ENCODE assay signal across 21 mouse cellular contexts in genomic region chr1:166283451-166283850, GRCm38 (mm10). TPM values are rescaled to one million over a fixed set of nuclear protein-coding genes. Genes with fewer than 3 reads are reported as not detected.
DNase-seq lines count a peak whose midpoint lies in the region; ATAC-seq lines count a peak whose summit lies in the region.
"Had no signal": no experiment of that assay in that cellular context is flagged by ENCODE, and none has a peak within 500 bp of the region (broad histone marks: within the 10 kb centered on the region; RNA-seq: fewer than 3 reads in every experiment).

No protein-coding gene starts in this region.

- H3K4me1 ChIP-seq in forebrain, embryonic 11.5 days (replicated peaks; ENCODE audit: control insufficient read depth, insufficient read depth, low read length) = peaks cover 47% of the 10 kb centered on the region
- H3K4me1 ChIP-seq in hindbrain, embryonic 13.5 days (replicated peaks) = peaks cover 81% of the 10 kb centered on the region
- H3K4me1 ChIP-seq in midbrain, embryonic 15.5 days = peaks cover 77% of the 10 kb centered on the region
- H3K4me1 ChIP-seq: liver, embryonic 13.5 days had no signal

- 46% methylated on average over 6 of the region's 6 CpGs for WGBS in forebrain, embryonic 11.5 days
- 45% methylated on average over 6 of the region's 6 CpGs for WGBS in hindbrain, embryonic 13.5 days
- 32% methylated on average over 6 of the region's 6 CpGs for WGBS in midbrain, embryonic 15.5 days

- DNase-seq in heart, adult 11 months = peak; percentile 31
- DNase-seq in heart, adult 8-10 months (ENCODE audit: low spot score) = no peak
- DNase-seq in forebrain, embryonic 11.5 days (ENCODE audit: low spot score) = no peak
- DNase-seq in urinary bladder, adult 18-20 months (ENCODE audit: low spot score in 2 of 2) = no peak
- no peak for DNase-seq in urinary bladder, postnatal 4 days (ENCODE audit: low spot score in 2 of 2)
- no peak for DNase-seq in ovary, adult 18-20 months (ENCODE audit: low spot score)
- DNase-seq: gastrocnemius, postnatal 36 days; kidney, adult 2 months; kidney, postnatal 36 days; layer of hippocampus, postnatal 36 days; liver, embryonic 13.5 days; thymus, postnatal 25 days had no signal

- peak overlapping the region; percentile 37; the same call in 1 of the 2 replicates for H3K4me2 ChIP-seq in forebrain, embryonic 11.5 days (ENCODE audit: low read depth, low read length, severe bottlenecking)
- H3K4me2 ChIP-seq in hindbrain, embryonic 13.5 days = no peak overlapping the region; the same call in 1 of the 2 replicates
- no peak overlapping the region for H3K4me2 ChIP-seq in midbrain, embryonic 15.5 days

- no peak overlapping the region for H3K4me3 ChIP-seq in forebrain, embryonic 11.5 days (ENCODE audit: low read depth, low read length)
- no peak overlapping the region for H3K4me3 ChIP-seq in hindbrain, embryonic 13.5 days
- no peak overlapping the region for H3K4me3 ChIP-seq in midbrain, embryonic 15.5 days
- H3K4me3 ChIP-seq: liver, embryonic 13.5 days had no signal

- peak overlapping the region; percentile 39; the same call in 1 of the 2 replicates for H3K9ac ChIP-seq in forebrain, embryonic 11.5 days (ENCODE audit: low read length)
- H3K9ac ChIP-seq in hindbrain, embryonic 13.5 days = no peak overlapping the region
- H3K9ac ChIP-seq in midbrain, embryonic 15.5 days = no peak overlapping the region
- H3K9ac ChIP-seq: embryonic facial prominence, embryonic 15.5 days; liver, embryonic 13.5 days had no signal

- no peak for ATAC-seq in forebrain, embryonic 11.5 days (replicated peaks; ENCODE audit: low FRiP score)
- no peak for ATAC-seq in hindbrain, embryonic 13.5 days (ENCODE audit: low FRiP score)
- ATAC-seq in midbrain, embryonic 15.5 days (replicated peaks) = no peak

- H3K27me3 ChIP-seq in forebrain, embryonic 11.5 days (ENCODE audit: control insufficient read depth, insufficient read depth, low read length) = no peaks in the 10 kb centered on the region
- H3K27me3 ChIP-seq in hindbrain, embryonic 13.5 days = no peaks in the 10 kb centered on the region
- no peaks in the 10 kb centered on the region for H3K27me3 ChIP-seq in midbrain, embryonic 15.5 days (replicated peaks)
- H3K27me3 ChIP-seq: embryonic facial prominence, embryonic 15.5 days had no signal

- peak overlapping the region; percentile 97 for H3K27ac ChIP-seq in forebrain, embryonic 11.5 days (ENCODE audit: low read depth, low read length)
- peak overlapping the region; percentile 68 for H3K27ac ChIP-seq in hindbrain, embryonic 13.5 days
- peak overlapping the region; percentile 60; the same call in 1 of the 2 replicates for H3K27ac ChIP-seq in midbrain, embryonic 15.5 days
- H3K27ac ChIP-seq: embryonic facial prominence, embryonic 15.5 days; liver, embryonic 13.5 days had no signal

- no peaks in the 10 kb centered on the region for H3K9me3 ChIP-seq in forebrain, embryonic 11.5 days (ENCODE audit: control insufficient read depth, low read length)
- no peaks in the 10 kb centered on the region for H3K9me3 ChIP-seq in hindbrain, embryonic 13.5 days
- no peaks in the 10 kb centered on the region for H3K9me3 ChIP-seq in midbrain, embryonic 15.5 days
- H3K9me3 ChIP-seq: embryonic facial prominence, embryonic 15.5 days; liver, embryonic 13.5 days had no signal

- H3K36me3 ChIP-seq in forebrain, embryonic 11.5 days (ENCODE audit: control insufficient read depth, insufficient read depth, low read length) = no peaks in the 10 kb centered on the region
- no peaks in the 10 kb centered on the region for H3K36me3 ChIP-seq in hindbrain, embryonic 13.5 days
- H3K36me3 ChIP-seq in midbrain, embryonic 15.5 days (replicated peaks) = no peaks in the 10 kb centered on the region
- H3K36me3 ChIP-seq: embryonic facial prominence, embryonic 15.5 days; liver, embryonic 13.5 days had no signal

RNA-seq across cellular contexts. Expression of gene Ildr2, which starts 29.5 kb away (rescaled TPM):
- total RNA-seq in heart, adult 8-10 months (2022) = 1 to 10 TPM; 2.7 to 3.2 (median 2.9) TPM
- polyA plus RNA-seq in forebrain, embryonic 11.5 days (2014; fragmentation: Nextera tagmentation; extraction: Ambion mirVana) = 10.8 and 10.9 TPM in 2 replicates
- polyA plus RNA-seq in hindbrain, embryonic 13.5 days (2015; fragmentation: Nextera tagmentation; extraction: Ambion mirVana) = 3.5 and 3.6 TPM in 2 replicates
- 6.1 and 6.2 TPM in 2 replicates for polyA plus RNA-seq in midbrain, embryonic 15.5 days (2015; fragmentation: Nextera tagmentation; extraction: Ambion mirVana)
- total RNA-seq: hematopoietic stem cell, adult 5-6 weeks; megakaryocyte, adult 5-6 weeks had no signal

RNA-seq across cellular contexts. Expression of gene Mael, which starts 44.9 kb away (rescaled TPM):
- total RNA-seq in heart, adult 8-10 months (2022) = not detected
- polyA plus RNA-seq in forebrain, embryonic 11.5 days (2014; fragmentation: Nextera tagmentation; extraction: Ambion mirVana) = not detected in 2 replicates
- not detected in 2 replicates for polyA plus RNA-seq in hindbrain, embryonic 13.5 days (2015; fragmentation: Nextera tagmentation; extraction: Ambion mirVana)
- polyA plus RNA-seq in midbrain, embryonic 15.5 days (2015; fragmentation: Nextera tagmentation; extraction: Ambion mirVana) = 0.14 TPM in 1 of 2 replicates, not detected in the other
- total RNA-seq: gastrocnemius, postnatal 36 days; hematopoietic stem cell, adult 5-6 weeks; layer of hippocampus, postnatal 36 days; megakaryocyte, adult 5-6 weeks had no signal
- polyA plus RNA-seq: embryonic facial prominence, embryonic 15.5 days; heart, embryonic 14.5 days; limb, embryonic 11.5 days; liver, embryonic 13.5 days; lung, embryonic 16.5 days; small intestine, adult 2 months had no signal
